Mouse (Mus musculus) midbrain, postnatal 0 days (tissue): ENCODE measurements around the gene Cnot2. TPM values are rescaled to one million over a fixed set of nuclear protein-coding genes. Genes with fewer than 3 reads are reported as not detected.
A peak's percentile ranks its signal among the peaks of the same experiment; 100 is the strongest.
"Not testable (repeated sequence)": the region's sequence is repeated elsewhere in the genome, so short reads cannot be mapped to it uniquely, and the experiment has no call there.

Experiments
- ATAC-seq: fragments of 200-750 bp; cut with Nextera tagmentation; 2 replicates; pipeline ENCODE4 v1.8.0; 2017; ENCODE audit warnings: moderate number of reproducible peaks, mild to moderate bottlenecking, moderate TSS enrichment, moderate library complexity; ENCODE audit not compliant: low FRiP score
- DNase-seq: peaks from one replicate; pipeline ENCODE4 v3.0.0-alpha.2; 2015; ENCODE audit warnings: low spot score
- H3K27ac ChIP-seq: fragments of 300-500 bp; sonication (generic); 2 replicates; pipeline ENCODE4 v1.5.1; 2014; ENCODE audit warnings: low read depth, mild to moderate bottlenecking, low read length, mixed read lengths
- H3K27me3 ChIP-seq: fragments of 300-500 bp; sonication (generic); 2 replicates; pipeline ENCODE4 v1.6.1; 2014; ENCODE audit warnings: low read length, control low read depth, mixed read lengths; ENCODE audit not compliant: insufficient read depth
- H3K36me3 ChIP-seq: fragments of 300-500 bp; sonication (generic); 2 replicates; pipeline ENCODE4 v1.6.1; 2014; ENCODE audit warnings: low read length, control low read depth, mixed read lengths; ENCODE audit not compliant: insufficient read depth
- H3K4me1 ChIP-seq: fragments of 300-500 bp; sonication (generic); 2 replicates; pipeline ENCODE4 v1.6.1; 2014; ENCODE audit warnings: mild to moderate bottlenecking, control low read depth, antibody characterized with exemption, low read length, mixed read lengths; ENCODE audit not compliant: insufficient read depth
- H3K4me2 ChIP-seq: fragments of 300-500 bp; sonication (generic); 2 replicates; pipeline ENCODE4 v1.6.1; 2014; ENCODE audit warnings: low read depth, mild to moderate bottlenecking, low read length, mixed read lengths; ENCODE audit not compliant: poor library complexity, severe bottlenecking
- H3K4me3 ChIP-seq: fragments of 300-500 bp; sonication (generic); 2 replicates; pipeline ENCODE4 v1.5.1; 2014; ENCODE audit warnings: low read depth, mild to moderate bottlenecking, low read length, moderate library complexity
- H3K9ac ChIP-seq: fragments of 300-500 bp; sonication (generic); replicated peaks from 2 replicates; pipeline ENCODE4 v1.6.1; 2014; ENCODE audit warnings: mild to moderate bottlenecking, low read length, moderate library complexity, mixed read lengths; ENCODE audit not compliant: poor library complexity, severe bottlenecking
- H3K9me3 ChIP-seq: fragments of 300-500 bp; sonication (generic); 2 replicates; pipeline ENCODE4 v1.6.1; 2016; ENCODE audit warnings: low read length, control low read depth
- CTCF ChIP-seq: IDR thresholded peaks from 2 replicates; pipeline ENCODE4 v1.5.1; 2016; ENCODE audit warnings: antibody characterized with exemption, mild to moderate bottlenecking
- WGBS: fragments of 180-500 bp; shearing (Covaris S2); extraction: QIAGEN DNeasy Blood & Tissue Kit; methylation state at CpG from one replicate; pipeline ENCODE4 v1.1.7; 2014; 5-methylcytosine and 5-hydroxymethylcytosine counted together
- polyA plus RNA-seq: library from polyadenylated mRNA; unstranded; fragments of >200 nt; fragmentation: Nextera tagmentation; extraction: Ambion mirVana; gene quantifications from 2 replicates; pipeline ENCODE4 v1.2.1, GENCODE M21; 2015
- total RNA-seq: library from RNA; depleted of rRNA; stranded (reverse); fragments of >200 nt; gene quantifications from 2 replicates; pipeline ENCODE4 v1.2.3, GENCODE M21; 2014

Cnot2 gene
- total and polyA plus RNA-seq, 2 experiments from 2014 or later: 65.5 to 80.2 TPM

- H3K36me3 ChIP-seq: no peaks in the 10 kb centered on the region
- H3K4me1 ChIP-seq: peaks cover 3% of the 10 kb centered on the region; the same call in 1 of the 2 replicates
- DNase-seq: no peak
- H3K4me2 ChIP-seq: no peak overlapping the region
- H3K27me3 ChIP-seq: no peaks in the 10 kb centered on the region
- no peak overlapping the region for H3K9ac ChIP-seq
- no peaks in the 10 kb centered on the region for H3K9me3 ChIP-seq
- H3K27ac ChIP-seq: no peak overlapping the region
- H3K4me3 ChIP-seq: no peak overlapping the region
- no peak for ATAC-seq
- TF ChIP-seq CTCF: no peak
Measured at GRCm38 (mm10) chr10:116578375-116578774, 2.9 kb downstream of the Cnot2 start.

GRCm38 (mm10) chr10:116577181-116577580 lies 4.1 kb downstream of the Cnot2 start:
- H3K27ac ChIP-seq: no peak overlapping the region
- peaks cover 3% of the 10 kb centered on the region; the same call in 1 of the 2 replicates for H3K4me1 ChIP-seq
- 87% methylated on average over 3 of the region's 3 CpGs for WGBS
- no peaks in the 10 kb centered on the region for H3K9me3 ChIP-seq
- no peak for ATAC-seq
- H3K27me3 ChIP-seq: no peaks in the 10 kb centered on the region
- TF ChIP-seq CTCF: peak; percentile 38
- no peak overlapping the region for H3K4me3 ChIP-seq
- DNase-seq: no peak
- no peak overlapping the region for H3K9ac ChIP-seq
- H3K4me2 ChIP-seq: no peak overlapping the region
- no peaks in the 10 kb centered on the region for H3K36me3 ChIP-seq

- ATAC-seq, H3K4me3 ChIP-seq, H3K9me3 ChIP-seq, H3K36me3 ChIP-seq, H3K9ac ChIP-seq, H3K4me1 ChIP-seq, DNase-seq, H3K4me2 ChIP-seq, H3K27me3 ChIP-seq, H3K27ac ChIP-seq: not testable (repeated sequence)
- 89% methylated on average over 2 of the region's 2 CpGs for WGBS
Measured at GRCm38 (mm10) chr10:116576071-116576470, 5.2 kb downstream of the Cnot2 start.

GRCm38 (mm10) chr10:116570526-116570925 lies 10.8 kb downstream of the Cnot2 start:
- no peak overlapping the region for H3K27ac ChIP-seq
- H3K4me2 ChIP-seq: no peak overlapping the region
- no peaks in the 10 kb centered on the region for H3K4me1 ChIP-seq
- TF ChIP-seq CTCF: no peak
- no peak overlapping the region for H3K9ac ChIP-seq
- H3K36me3 ChIP-seq: no peaks in the 10 kb centered on the region
- ATAC-seq: no peak
- H3K27me3 ChIP-seq: no peaks in the 10 kb centered on the region
- no peak for DNase-seq
- H3K9me3 ChIP-seq: no peaks in the 10 kb centered on the region
- 72% methylated on average over 7 of the region's 7 CpGs for WGBS
- no peak overlapping the region for H3K4me3 ChIP-seq

GRCm38 (mm10) chr10:116568539-116568938 lies 12.8 kb downstream of the Cnot2 start:
- DNase-seq: no peak
- TF ChIP-seq CTCF: no peak
- ATAC-seq: no peak

GRCm38 (mm10) chr10:116567491-116568405 lies 13.6 kb downstream of the Cnot2 start:
- ATAC-seq: no peak
- Histone ChIP-seq H3K27me3 (no peaks in the 10 kb centered on the region), H3K4me1 (no peaks in the 10 kb centered on the region), H3K9ac (no peak overlapping the region), H3K9me3 (no peaks in the 10 kb centered on the region), H3K36me3 (no peaks in the 10 kb centered on the region), H3K4me3 (no peak overlapping the region), H3K4me2 (no peak overlapping the region), H3K27ac (no peak overlapping the region)
- no peak for DNase-seq
- TF ChIP-seq CTCF: no peak
- WGBS: 83% methylated on average over 7 of the region's 7 CpGs

More at GRCm38 (mm10) chr10:116568539-116568938, 12.8 kb downstream of the Cnot2 start:
- Histone ChIP-seq H3K4me2 (no peak overlapping the region), H3K4me3 (no peak overlapping the region), H3K27ac (no peak overlapping the region), H3K27me3 (no peaks in the 10 kb centered on the region), H3K36me3 (no peaks in the 10 kb centered on the region), H3K4me1 (no peaks in the 10 kb centered on the region), H3K9me3 (no peaks in the 10 kb centered on the region), H3K9ac (no peak overlapping the region)
- WGBS: 74% methylated on average over 1 of the region's 1 CpGs

- whole genome bisulfite sequencing: 83% methylated on average over 4 of the region's 4 CpGs
- H3K36me3 ChIP-seq, DNase-seq, H3K4me2 ChIP-seq, H3K4me3 ChIP-seq, H3K27me3 ChIP-seq, H3K9ac ChIP-seq, ATAC-seq, H3K9me3 ChIP-seq, H3K27ac ChIP-seq, H3K4me1 ChIP-seq: not testable (repeated sequence)
Measured at GRCm38 (mm10) chr10:116566492-116566891, 14.8 kb downstream of the Cnot2 start.
